Comparison of ENCODE assay signal across 9 mouse cellular contexts in genomic region chr1:30948361-30948949, GRCm38 (mm10). TPM values are rescaled to one million over a fixed set of nuclear protein-coding genes. Genes with fewer than 3 reads are reported as not detected.
DNase-seq lines count a peak whose midpoint lies in the region; ATAC-seq and TF ChIP-seq lines count a peak whose summit lies in the region.
"Had no signal": no experiment of that assay in that cellular context is flagged by ENCODE, and none has a peak within 500 bp of the region (broad histone marks: within the 10 kb centered on the region; RNA-seq: fewer than 3 reads in every experiment).

No protein-coding gene starts in this region.

- TF ChIP-seq POLR2A in liver, adult 2 months (IDR thresholded peaks at IDR 0.05; ENCODE audit: extremely low read depth, insufficient read depth, low read length) = no peak

- peak overlapping the region; percentile 99 for H3K27ac ChIP-seq in embryonic facial prominence, embryonic 13.5 days
- H3K27ac ChIP-seq in hindbrain, embryonic 16.5 days (ENCODE audit: low read depth, low read length) = peak overlapping the region; percentile 100
- peak overlapping the region; percentile 100 for H3K27ac ChIP-seq in liver, adult 2 months (replicated peaks; ENCODE audit: insufficient read depth, low read depth, low read length)

- H3K4me2 ChIP-seq in embryonic facial prominence, embryonic 13.5 days = peak overlapping the region; percentile 58
- peak overlapping the region; percentile 56 for H3K4me2 ChIP-seq in hindbrain, embryonic 16.5 days (ENCODE audit: low read length)

- H3K9me3 ChIP-seq in embryonic facial prominence, embryonic 13.5 days = no peaks in the 10 kb centered on the region
- H3K9me3 ChIP-seq in hindbrain, embryonic 16.5 days (ENCODE audit: control insufficient read depth, low read length) = no peaks in the 10 kb centered on the region

- WGBS in embryonic facial prominence, embryonic 13.5 days = under 1% methylated on average over 16 of the region's 16 CpGs
- WGBS in hindbrain, embryonic 16.5 days = under 1% methylated on average over 16 of the region's 16 CpGs
- under 1% methylated on average over 16 of the region's 16 CpGs for WGBS in liver, adult 2 months

- peaks cover 19% of the 10 kb centered on the region for H3K36me3 ChIP-seq in embryonic facial prominence, embryonic 13.5 days
- H3K36me3 ChIP-seq in hindbrain, embryonic 16.5 days (ENCODE audit: control insufficient read depth, insufficient read depth, low read length) = peaks cover 11% of the 10 kb centered on the region
- H3K36me3 ChIP-seq in liver, adult 2 months (ENCODE audit: control insufficient read depth, insufficient read depth, low read length) = peaks cover 22% of the 10 kb centered on the region

- ATAC-seq in embryonic facial prominence, embryonic 13.5 days (ENCODE audit: insufficient number of reproducible peaks, insufficient read depth, low FRiP score, low TSS enrichment, low read depth) = no peak
- no peak for ATAC-seq in hindbrain, embryonic 16.5 days

- H3K4me3 ChIP-seq in embryonic facial prominence, embryonic 13.5 days = peak overlapping the region; percentile 84
- peak overlapping the region; percentile 80 for H3K4me3 ChIP-seq in hindbrain, embryonic 16.5 days (ENCODE audit: low read length)
- peak overlapping the region; percentile 92 for H3K4me3 ChIP-seq in liver, adult 2 months (ENCODE audit: insufficient read depth, low read depth, low read length)

- no peak for TF ChIP-seq CTCF in liver, adult 2 months (IDR thresholded peaks at IDR 0.05; ENCODE audit: low read depth, low read length)

- peaks cover 10% of the 10 kb centered on the region; the same call in 1 of the 2 replicates for H3K4me1 ChIP-seq in embryonic facial prominence, embryonic 13.5 days
- peaks cover 17% of the 10 kb centered on the region for H3K4me1 ChIP-seq in hindbrain, embryonic 16.5 days (ENCODE audit: control insufficient read depth, insufficient read depth, low read depth, low read length)
- peaks cover 14% of the 10 kb centered on the region; the same call in 1 of the 2 replicates for H3K4me1 ChIP-seq in liver, adult 2 months (ENCODE audit: control insufficient read depth, insufficient read depth, low read length)

- intact Hi-C loops in left cerebral cortex, postnatal 10 days (cut with DNase I) = loop anchor here (5.0 kb wide), 3 partner anchors 76 to 204 kb away; partner anchors contain the start of gene Phf3

- peaks cover 7% of the 10 kb centered on the region; the same call in 1 of the 2 replicates for H3K79me2 ChIP-seq in liver, adult 2 months (ENCODE audit: control insufficient read depth, insufficient read depth, low read length)

- peak overlapping the region; percentile 98 for H3K9ac ChIP-seq in embryonic facial prominence, embryonic 13.5 days
- H3K9ac ChIP-seq in hindbrain, embryonic 16.5 days (ENCODE audit: low read depth, low read length) = peak overlapping the region; percentile 97
- H3K9ac ChIP-seq in liver, adult 2 months (ENCODE audit: low read depth, low read length) = peak overlapping the region; percentile 98

- peak; percentile 20 to 42 for DNase-seq in left cerebral cortex, postnatal 10 days (ENCODE audit: extremely low spot score in 1 of 2, low spot score in 2 of 2)
- DNase-seq in left cerebral cortex, adult 8-10 months (ENCODE audit: low spot score in 2 of 2) = no peak
- DNase-seq in ZHBTc4 (ENCODE audit: low read depth, low spot score) = peak; percentile 72
- no peak for DNase-seq in liver, adult 2 months (ENCODE audit: extremely low read depth, low read depth, low spot score)
- peak; percentile 54 for DNase-seq in naive thymus-derived CD4-positive, alpha-beta T cell, adult 2 months (ENCODE audit: low read depth)
- no peak for DNase-seq in urinary bladder, adult 2 months (ENCODE audit: low spot score)

- H3K27me3 ChIP-seq in embryonic facial prominence, embryonic 13.5 days = no peaks in the 10 kb centered on the region
- H3K27me3 ChIP-seq in hindbrain, embryonic 16.5 days (replicated peaks; ENCODE audit: control insufficient read depth, insufficient read depth, low read length) = no peaks in the 10 kb centered on the region
- H3K27me3 ChIP-seq in liver, adult 2 months (ENCODE audit: control insufficient read depth, insufficient read depth, low read length) = no peaks in the 10 kb centered on the region

RNA-seq across cellular contexts. Expression of gene AC153137.1, which starts 29.3 kb away (rescaled TPM):
- total RNA-seq in left cerebral cortex, postnatal 10 days (2021) = not detected
- not detected for total RNA-seq in left cerebral cortex, adult 8-10 months (2022)
- not detected in 2 replicates for polyA plus RNA-seq in embryonic facial prominence, embryonic 13.5 days (2015; fragmentation: Nextera tagmentation; extraction: Ambion mirVana)
- not detected in 2 replicates for polyA plus RNA-seq in hindbrain, embryonic 16.5 days (2015; fragmentation: Nextera tagmentation; extraction: Ambion mirVana)
- total RNA-seq in liver, adult 2 months (2014; rRNA removed) = not detected in 2 replicates
- polyA plus RNA-seq in liver, adult 2 months (2012; rRNA removed) = not detected in 2 replicates
- 0.10 TPM in 1 of 2 replicates, not detected in the other for polyA plus RNA-seq in urinary bladder, adult 2 months (2012; rRNA removed)
- polyA plus RNA-seq: gonadal fat pad, adult 2 months had no signal

Comparison
In these comparisons a context has a peak if more than half of its experiments do, and no peak if none do; other contexts are left out.
1. DNase-seq: peak in left cerebral cortex, postnatal 10 days (2 of 2), ZHBTc4 (single experiment) and naive thymus-derived CD4-positive, alpha-beta T cell, adult 2 months (single experiment); none in left cerebral cortex, adult 8-10 months (0 of 2), liver, adult 2 months (single experiment) and urinary bladder, adult 2 months (single experiment).
2. Peak in every context shown above with its lines, with median percentiles within 50 percentile points of each other: H3K27ac ChIP-seq, H3K4me3 ChIP-seq and H3K9ac ChIP-seq.